Mouse (Mus musculus) retina, embryonic 14.5 days (tissue): ENCODE measurements around the gene Meis1.

Experiments used
- DNase-seq: peaks from one replicate; pipeline ENCODE4 v3.0.0-alpha.2; 2015; ENCODE audit warnings: low spot score

Gene Meis1

DNA sequence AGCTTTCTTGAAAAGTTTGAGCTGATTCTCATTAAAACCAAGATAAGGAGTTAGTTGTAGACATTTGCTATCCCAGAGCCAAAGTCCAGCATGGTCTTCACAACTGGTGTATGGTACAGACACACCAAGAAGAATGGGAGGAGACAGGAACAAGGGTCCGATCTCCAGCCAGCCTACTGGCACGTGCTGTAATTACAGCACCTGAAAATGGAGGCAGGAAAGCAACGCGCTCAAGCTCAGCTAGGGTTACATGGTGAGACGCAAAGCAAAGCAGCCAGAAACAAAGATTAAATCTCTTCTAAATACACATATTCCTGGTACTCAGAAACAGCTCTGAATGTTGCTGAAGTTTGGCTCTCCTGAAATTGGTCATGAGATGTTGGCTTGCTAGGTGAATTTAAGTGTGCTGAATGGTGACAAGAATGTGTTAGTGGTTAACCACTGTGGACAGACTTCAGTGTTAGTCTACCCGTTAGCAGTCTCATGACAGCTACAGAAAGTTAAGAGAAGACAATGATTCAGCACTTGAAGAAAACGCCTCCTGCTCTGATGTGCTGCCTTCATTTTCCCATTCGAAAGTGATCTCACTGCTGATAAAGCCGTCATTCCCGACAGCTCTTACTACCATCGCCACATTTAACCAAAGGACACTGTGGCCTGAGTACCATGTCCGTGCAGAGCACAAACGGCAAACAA is 70.0 kb downstream of the Meis1 start:
- no peak for DNase-seq

DNA sequence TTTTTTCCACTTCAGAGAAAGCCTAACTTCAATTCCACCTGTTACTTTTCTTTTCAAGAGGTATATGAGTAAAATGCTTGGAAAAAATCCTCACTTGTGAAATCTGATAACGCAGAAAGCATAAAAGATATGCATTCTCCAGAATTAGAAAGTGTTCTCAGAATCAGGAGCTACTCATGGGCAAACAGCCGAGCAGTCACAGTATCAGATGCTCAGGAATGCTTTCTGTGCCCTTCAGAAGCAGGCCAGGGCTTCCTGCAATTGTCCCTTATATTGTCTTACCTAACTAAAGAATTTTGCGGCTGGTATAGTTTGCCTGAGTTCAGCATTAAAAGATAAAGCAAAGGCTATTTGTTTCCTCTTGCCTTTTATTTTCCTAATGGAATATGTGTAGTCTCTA is 71.4 kb downstream of the Meis1 start:
- DNase-seq = no peak

- peak; percentile 38 for DNase-seq
These were observed 73.0 kb downstream of the Meis1 start for GRCm38 (mm10) chr11:18945778-18946177.

GRCm38 (mm10) chr11:18944972-18945625 is 73.7 kb downstream of the Meis1 start:
- peak; percentile 95 for DNase-seq

DNA sequence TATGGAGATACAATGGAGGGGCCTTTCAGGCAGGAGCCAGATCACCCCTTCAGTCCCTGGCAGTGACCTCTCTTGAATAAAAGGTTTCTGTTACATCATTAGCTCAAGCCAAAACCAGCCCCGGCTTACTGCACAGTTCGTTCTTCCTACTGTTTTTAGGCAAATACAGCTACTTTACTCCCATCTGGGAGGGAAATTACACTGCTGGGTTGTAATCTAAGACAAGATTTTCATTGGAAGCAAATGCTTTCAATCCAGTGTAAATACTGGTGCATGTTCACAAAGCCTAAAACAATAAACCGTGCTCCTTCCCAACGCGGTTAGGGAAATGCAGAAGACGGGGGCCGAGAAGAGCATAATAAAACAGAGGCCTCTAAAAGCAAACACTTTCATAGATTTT is 74.6 kb downstream of the Meis1 start:
- DNase-seq = peak; percentile 57

GRCm38 (mm10) chr11:18942990-18943389 is 75.8 kb downstream of the Meis1 start:
- no peak for DNase-seq

DNA sequence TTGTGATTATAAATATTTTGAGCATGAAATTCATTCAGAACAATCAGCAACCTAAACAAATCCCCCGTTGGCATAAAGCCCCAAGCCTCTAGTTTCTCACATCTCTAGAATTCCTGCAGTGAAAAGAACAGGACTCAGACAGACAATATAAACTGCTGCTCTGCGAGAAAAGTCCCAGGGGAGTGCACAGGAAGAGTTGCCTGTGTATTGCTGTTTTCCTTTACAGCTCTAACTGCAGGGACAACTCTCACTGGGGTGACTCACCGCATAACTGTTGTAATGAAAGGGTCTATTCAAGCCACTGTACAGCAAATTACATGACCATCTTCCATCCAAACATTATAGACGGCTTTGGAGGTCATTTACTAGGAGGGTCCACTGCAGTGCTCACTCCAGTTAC is 77.9 kb downstream of the Meis1 start:
- DNase-seq = no peak

DNA sequence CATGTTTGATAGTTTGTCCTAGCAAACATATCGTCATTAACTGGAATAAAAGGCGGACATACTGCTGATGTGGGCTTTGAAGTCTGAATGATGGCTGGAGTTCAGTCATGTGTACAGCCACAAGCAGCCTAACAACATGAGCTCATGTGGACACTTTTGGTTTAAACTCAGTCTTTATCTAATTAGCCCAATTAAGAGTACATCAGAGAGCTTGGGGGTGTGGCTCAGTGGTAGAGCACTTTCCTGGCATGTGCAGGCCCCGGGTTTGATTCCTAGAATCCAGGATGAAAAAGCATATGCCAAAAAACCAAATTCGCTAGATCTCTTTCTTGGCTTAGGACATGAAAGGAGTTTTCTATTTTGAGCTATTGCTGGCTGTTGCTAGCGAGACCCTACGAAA is 83.9 kb downstream of the Meis1 start:
- peak; percentile 59 for DNase-seq

- no peak for DNase-seq
These were observed 87.5 kb downstream of the Meis1 start for GRCm38 (mm10) chr11:18931001-18931874.

DNA sequence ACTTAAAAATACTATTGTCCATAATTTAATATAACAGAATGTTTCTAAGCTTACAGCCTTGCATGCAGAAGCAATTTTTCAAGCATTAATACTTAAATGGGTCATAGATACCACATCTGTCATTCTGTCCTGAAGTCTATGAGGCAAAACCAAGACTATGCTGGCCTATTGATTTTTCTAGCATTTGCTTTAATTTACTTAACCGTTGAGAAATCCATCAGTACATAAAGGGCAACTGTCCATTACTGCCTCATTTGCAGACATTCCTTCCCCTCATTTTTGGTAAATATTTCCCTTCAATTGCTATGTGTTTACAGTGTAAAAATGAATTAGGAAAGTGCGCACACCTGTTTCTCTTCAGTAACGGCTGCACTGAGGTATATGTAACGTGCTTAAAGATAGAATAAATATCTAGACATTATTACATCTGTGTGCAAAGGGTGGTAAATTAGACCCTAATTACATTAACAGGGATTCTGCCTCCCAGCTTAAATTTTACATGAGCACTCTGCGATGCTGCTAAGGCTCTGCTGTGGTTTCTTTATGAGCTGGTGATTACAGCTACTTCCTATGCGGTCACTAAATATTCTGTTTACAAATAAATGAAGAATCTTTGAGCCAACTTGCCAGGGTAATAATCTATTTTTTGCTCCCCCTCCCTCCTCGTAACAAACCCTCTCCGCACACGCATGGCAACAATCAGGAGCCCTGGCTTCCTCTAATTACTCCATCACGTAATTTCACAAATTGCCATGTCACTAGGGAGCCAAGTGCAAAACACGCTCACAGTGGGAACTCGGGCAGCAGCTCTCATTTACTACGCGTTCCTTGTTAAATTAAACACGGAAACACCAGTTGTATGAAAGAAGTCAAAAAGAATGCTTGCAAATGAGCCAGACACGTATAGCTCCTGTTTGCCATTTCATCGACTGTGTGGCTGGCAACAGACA is 88.7 kb downstream of the Meis1 start:
- DNase-seq = peak; percentile 47

DNA sequence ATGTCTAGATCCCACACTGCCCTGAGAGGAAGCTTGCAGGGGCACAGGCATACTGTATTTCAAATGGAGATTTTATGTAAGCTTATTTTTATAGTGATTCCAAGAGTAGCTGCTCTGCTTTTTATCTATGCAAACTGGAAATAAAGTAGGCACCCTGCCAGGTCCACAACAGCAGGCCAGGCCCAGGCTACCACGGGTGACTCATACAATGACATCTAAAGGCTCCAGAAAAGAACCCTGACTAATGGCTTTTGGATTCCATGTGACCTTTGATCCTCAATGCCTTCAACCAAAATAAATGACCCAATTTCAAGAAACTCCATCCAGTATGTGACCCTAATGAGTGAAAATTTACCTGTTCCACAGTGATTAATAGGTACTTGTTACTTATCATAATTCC is 91.4 kb downstream of the Meis1 start:
- no peak for DNase-seq

DNA sequence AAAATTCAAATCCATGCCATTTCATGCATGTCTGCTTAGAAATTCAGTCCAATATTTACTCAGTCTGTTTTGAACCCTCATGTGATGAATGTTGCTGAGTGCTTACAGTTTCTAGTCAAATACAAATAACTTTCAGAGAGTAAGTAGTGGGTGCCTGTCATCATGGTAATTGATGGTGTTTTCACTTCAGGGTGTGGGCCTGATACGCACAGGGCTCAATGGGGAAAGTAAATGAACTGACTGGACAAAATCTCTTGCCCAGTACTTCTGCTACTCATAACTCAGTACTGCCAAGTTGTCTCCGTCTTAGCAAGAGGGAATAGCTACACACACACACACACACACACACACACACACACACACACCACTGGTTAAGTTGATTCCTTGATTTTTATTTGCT is 92.0 kb downstream of the Meis1 start:
- DNase-seq = no peak

DNA sequence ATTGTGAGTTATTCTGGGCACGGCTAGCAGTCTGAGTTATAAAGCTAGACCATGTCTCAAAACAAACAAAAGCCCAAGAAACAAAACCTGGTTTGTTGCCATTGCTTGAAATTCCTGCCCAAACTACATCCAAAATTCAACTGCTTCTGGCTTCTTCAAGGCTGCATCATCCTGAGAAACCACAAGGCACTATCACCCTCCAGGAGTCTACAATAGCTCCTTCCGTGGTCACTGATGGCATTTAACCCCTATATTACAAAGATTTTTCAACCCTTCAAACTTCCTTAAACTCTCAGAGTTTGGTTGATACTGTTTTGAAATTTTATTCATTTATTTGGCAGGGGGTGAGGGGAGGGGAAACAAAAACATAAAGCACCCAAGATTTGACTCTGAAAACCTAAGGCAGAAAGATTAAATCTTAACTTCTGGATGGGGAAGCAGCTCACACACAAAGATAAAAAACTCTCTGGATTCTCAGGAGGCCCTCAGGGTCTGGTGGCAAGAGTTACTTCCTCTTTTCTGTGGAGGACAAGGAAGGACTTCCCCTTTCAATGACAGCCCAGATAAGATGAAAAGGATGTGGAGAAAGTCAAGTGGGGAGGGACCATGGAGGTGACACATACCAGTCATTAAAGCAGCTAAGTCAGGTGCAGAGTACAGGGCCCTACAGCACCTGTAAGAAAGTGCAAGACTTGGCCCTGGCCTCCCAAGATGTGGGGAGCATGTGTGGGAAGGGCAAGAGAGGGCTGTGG is 94.0 kb downstream of the Meis1 start:
- DNase-seq = no peak

DNA sequence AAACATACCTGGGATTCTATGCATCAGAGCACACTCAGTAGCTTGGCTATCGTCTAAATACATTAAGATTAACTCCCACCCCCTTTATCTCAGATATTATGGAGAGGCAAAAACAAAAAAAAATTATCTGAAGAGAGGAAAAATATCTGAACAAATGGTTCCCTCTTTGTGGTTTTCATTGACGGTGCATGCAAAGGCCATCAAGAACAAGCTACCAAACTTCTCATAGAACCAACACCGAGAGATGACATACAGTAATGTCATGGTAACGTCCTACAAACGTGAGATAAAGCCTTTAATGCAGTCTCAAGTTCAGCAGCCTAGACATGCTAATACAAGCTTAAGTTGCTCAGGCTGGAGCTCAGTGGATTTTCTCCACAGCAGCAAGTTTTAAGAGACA is 95.5 kb downstream of the Meis1 start:
- no peak for DNase-seq

DNA sequence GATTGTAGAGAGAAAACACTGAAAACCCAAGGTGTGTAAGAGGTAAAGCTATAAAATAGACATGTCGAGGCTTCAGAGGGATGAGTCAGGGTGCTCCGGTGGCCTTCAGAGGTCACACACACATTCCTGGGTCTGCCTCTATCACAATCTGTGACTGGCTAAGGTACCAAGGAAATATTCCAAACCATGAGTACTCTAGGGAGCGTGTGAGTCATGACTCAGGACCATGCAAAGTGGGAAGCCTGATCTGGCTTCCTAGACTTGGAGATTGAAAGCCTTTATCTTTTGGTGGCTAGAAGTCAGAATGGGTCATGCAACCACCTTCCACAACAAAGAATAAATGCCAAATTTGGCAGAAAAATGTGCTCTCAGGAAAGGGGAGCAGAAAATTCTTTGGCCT is 98.1 kb downstream of the Meis1 start:
- no peak for DNase-seq

DNA sequence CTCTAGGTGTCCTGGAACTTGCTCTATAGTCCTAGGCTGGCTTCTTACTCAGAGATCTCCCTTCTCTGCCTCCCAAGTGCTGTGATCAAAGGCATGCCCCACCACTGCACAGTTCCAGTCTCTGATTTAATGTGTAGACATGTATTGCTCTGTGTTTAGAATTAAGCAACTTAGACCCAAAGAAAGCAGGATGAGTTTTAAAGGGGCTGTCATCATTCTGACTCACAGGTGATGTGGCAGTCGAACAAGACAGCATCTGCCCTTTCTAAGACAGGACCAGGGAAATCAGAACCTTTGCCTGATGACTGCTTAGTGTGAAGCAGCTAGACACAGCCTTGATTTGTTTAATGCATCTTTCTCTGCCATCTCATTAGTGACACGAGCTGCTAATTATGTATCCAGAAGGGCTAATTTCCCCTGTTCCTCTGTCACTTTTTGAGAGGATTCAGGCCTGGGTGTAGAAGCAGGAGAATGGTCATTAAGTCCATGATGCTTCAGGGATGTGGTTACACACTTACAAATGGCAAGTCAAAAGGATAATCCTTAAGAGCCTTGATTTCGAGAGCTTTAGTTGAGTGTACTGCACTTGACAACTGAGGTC is 99.5 kb downstream of the Meis1 start:
- DNase-seq = no peak

- DNase-seq = no peak
These were observed 100.9 kb downstream of the Meis1 start for GRCm38 (mm10) chr11:18917887-18918286.

DNA sequence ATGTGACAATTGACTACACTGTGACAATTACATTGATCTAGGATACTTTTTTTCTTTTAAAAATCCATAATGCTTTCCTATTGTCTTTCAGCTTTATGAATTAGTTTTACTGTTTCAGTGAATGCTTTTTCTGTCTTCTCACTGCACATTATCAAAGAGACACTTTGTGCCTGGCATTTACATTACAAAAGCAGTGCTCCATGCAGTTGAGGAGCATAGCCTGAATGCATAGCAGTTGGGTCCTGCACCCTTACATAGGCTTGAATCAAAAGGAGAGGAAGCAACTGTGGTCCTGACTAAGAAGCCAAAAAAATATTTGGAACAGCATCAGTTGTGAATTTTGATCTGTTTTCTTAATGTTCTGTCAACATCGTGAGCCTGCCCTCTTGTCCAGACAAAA is 105.5 kb downstream of the Meis1 start:
- no peak for DNase-seq

DNA sequence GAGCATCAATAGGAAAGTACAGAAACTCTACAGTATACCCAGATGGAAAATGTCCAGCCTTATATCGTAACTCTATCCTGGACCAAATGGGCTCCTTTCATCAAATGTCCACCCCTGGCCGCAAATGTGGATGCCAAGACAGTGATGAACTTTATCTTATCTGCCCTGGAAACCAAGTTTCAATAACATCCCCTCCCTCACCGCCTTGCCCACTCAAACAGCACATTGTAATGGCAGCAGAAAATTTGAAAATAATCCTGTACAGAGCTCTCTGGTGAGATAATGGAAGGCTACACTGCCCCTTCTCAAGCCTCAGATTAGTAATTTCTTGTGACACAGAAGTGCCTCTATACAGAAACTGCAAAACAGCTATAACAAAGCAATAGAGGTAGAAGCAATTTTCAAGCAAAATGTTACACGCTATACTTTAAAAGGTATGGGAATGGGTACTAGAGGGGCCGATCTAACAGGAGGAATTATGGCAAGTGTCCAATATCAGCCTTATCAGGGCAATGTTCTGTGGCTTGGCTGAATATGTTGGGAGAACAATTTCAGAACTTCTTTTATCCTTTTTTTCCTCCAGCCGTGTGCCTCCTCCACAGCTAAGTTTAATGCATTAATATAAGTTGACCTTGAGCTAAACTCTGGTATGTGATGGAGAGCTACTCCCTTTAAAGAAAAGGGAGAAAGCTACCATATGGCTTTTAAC is 106.3 kb downstream of the Meis1 start:
- no peak for DNase-seq

DNA sequence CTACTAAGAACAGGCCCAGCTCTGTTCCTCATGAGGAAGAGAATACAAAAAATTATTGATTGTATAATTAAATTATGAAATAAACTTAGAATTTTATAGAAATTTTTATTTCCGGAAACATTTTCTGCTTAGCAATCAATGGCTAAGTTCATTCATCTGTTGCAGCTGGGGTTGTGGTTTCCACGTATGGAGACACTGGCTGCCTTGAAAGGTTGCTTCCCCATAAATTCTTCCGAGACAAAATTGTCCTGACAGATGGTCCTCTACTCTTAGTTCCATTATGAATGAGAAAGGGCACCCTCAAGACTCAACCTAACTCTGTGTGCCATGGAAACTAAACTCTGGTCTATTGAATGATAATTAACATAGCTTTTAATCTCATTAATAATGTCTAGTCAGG is 111.9 kb downstream of the Meis1 start:
- DNase-seq = peak; percentile 33
